Mouse (Mus musculus): ENCODE results near the gene Clcn3. TPM values are rescaled to one million over a fixed set of nuclear protein-coding genes. Genes with fewer than 3 reads are reported as not detected.

Gene Clcn3
- polyA plus RNA-seq, 1 experiment from 2014 or later, result 22.1 TPM

GRCm38 (mm10) chr8:60965306-60965705, 17.8 kb downstream of the Clcn3 start:
- no peaks in the 10 kb centered on the region for H3K36me3 ChIP-seq (ENCODE audit: control insufficient read depth, insufficient read depth, low read length)
- 33% methylated on average over 6 of the region's 6 CpGs for WGBS
- H3K27me3 ChIP-seq (ENCODE audit: control insufficient read depth, insufficient read depth, low read length), result no peaks in the 10 kb centered on the region
- H3K4me2 ChIP-seq (ENCODE audit: low read length), result peak overlapping the region; percentile 24
- H3K9ac ChIP-seq (ENCODE audit: low read length), result no peak overlapping the region
- ATAC-seq (ENCODE audit: insufficient number of reproducible peaks, insufficient read depth, low FRiP score, low read depth), result no peak
- H3K27ac ChIP-seq (replicated peaks in 1 of 2; ENCODE audit: control insufficient read depth in 1 of 2, insufficient read depth in 1 of 2, low read depth in 2 of 2, low read length in 2 of 2), result peak overlapping the region in 1 of 2 experiments; percentile 20; a peak in 1 of 4 replicates
- H3K4me3 ChIP-seq (ENCODE audit: control insufficient read depth in 1 of 2, insufficient read depth in 1 of 2, low read depth in 1 of 2, low read length in 2 of 2), result no peak overlapping the region
- no peaks in the 10 kb centered on the region for H3K9me3 ChIP-seq (ENCODE audit: control insufficient read depth, low read length)
- peaks cover 3 to 24% of the 10 kb centered on the region in 2 experiments for H3K4me1 ChIP-seq (ENCODE audit: control insufficient read depth in 2 of 2, insufficient read depth in 2 of 2, low read length in 2 of 2)

DNA sequence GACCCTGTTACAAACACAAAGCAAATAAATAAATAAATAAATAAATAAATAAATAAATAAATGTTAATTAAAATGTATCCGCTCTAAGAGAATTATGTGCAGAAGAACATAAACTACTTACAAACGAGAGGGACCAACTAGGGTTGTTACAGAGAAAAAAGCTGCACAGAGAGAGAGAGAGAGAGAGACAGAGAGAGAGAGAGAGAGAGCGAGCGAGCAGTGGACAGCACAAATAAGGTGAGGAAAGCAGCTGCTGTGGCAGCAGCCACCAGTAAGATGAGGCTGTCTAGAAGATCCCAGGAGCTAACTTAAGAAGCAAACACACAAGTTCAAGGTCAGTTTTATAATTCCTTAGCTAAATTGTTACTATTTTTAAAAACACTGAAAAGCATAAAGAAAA, 18.6 kb downstream of the Clcn3 start:
- 68% methylated on average over 4 of the region's 4 CpGs for WGBS
- no peak for ATAC-seq (ENCODE audit: insufficient number of reproducible peaks, insufficient read depth, low FRiP score, low read depth)

DNA sequence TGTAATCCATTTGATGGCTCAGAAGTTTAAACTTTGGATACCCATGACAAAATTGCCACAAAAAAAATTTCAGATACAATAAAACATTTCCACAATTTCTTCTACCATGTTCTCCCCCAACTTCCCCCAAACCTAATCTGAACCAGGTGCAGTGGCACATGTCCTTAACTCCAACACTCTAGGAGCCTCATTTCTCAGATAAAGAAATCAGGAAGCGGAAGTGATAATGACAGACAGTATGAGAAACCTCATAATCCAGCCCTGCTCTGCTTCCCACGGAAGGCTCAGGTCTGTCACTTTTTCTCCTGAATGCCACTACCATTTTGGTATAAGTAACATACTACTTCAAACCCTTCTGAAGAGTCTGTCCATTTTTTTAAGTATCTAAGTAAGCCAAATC, 19.2 kb downstream of the Clcn3 start:
- H3K36me3 ChIP-seq (ENCODE audit: control insufficient read depth, insufficient read depth, low read length), result no peaks in the 10 kb centered on the region
- no peaks in the 10 kb centered on the region for H3K27me3 ChIP-seq (ENCODE audit: control insufficient read depth, insufficient read depth, low read length)
- WGBS, result 53% methylated on average over 2 of the region's 2 CpGs
- H3K27ac ChIP-seq (replicated peaks in 1 of 2; ENCODE audit: control insufficient read depth in 1 of 2, insufficient read depth in 1 of 2, low read depth in 2 of 2, low read length in 2 of 2), result no peak overlapping the region
- H3K4me1 ChIP-seq (ENCODE audit: control insufficient read depth in 2 of 2, insufficient read depth in 2 of 2, low read length in 2 of 2), result peaks cover 3 to 19% of the 10 kb centered on the region in 2 experiments
- no peak overlapping the region for H3K4me2 ChIP-seq (ENCODE audit: low read length)
- no peak overlapping the region for H3K9ac ChIP-seq (ENCODE audit: low read length)
- ATAC-seq (ENCODE audit: insufficient number of reproducible peaks, insufficient read depth, low FRiP score, low read depth), result no peak
- no peaks in the 10 kb centered on the region for H3K9me3 ChIP-seq (ENCODE audit: control insufficient read depth, low read length)
- H3K4me3 ChIP-seq (ENCODE audit: control insufficient read depth in 1 of 2, insufficient read depth in 1 of 2, low read depth in 1 of 2, low read length in 2 of 2), result no peak overlapping the region

More for the DNA sequence above, 18.6 kb downstream of the Clcn3 start:
- Histone ChIP-seq H3K4me1 (ENCODE audit: control insufficient read depth in 2 of 2, insufficient read depth in 2 of 2, low read length in 2 of 2) (peaks cover 3 to 24% of the 10 kb centered on the region in 2 experiments), H3K9ac (ENCODE audit: low read length) (no peak overlapping the region), H3K27me3 (ENCODE audit: control insufficient read depth, insufficient read depth, low read length) (no peaks in the 10 kb centered on the region), H3K9me3 (ENCODE audit: control insufficient read depth, low read length) (no peaks in the 10 kb centered on the region), H3K4me3 (ENCODE audit: control insufficient read depth in 1 of 2, insufficient read depth in 1 of 2, low read depth in 1 of 2, low read length in 2 of 2) (no peak overlapping the region), H3K27ac (replicated peaks in 1 of 2; ENCODE audit: control insufficient read depth in 1 of 2, insufficient read depth in 1 of 2, low read depth in 2 of 2, low read length in 2 of 2) (no peak overlapping the region), H3K36me3 (ENCODE audit: control insufficient read depth, insufficient read depth, low read length) (no peaks in the 10 kb centered on the region), H3K4me2 (ENCODE audit: low read length) (no peak overlapping the region)

DNA sequence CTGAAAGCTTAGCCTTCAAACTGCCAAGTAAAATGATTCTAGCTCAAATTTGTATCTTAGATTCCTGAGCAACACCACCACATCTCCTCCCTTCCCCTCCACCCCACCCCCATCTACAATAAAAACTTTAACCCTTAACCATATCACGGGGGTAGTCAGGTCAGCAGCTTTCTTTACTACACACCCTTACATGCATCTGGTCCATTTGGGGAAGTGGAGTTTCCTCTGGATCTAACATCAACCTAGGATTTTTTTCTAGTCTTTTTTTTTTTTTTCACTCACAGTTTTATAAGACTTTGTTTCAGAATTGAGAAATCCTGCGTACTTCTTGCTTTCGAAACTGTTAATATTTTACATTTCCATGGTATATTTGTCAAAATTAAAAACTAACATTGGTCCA, 20.3 kb downstream of the Clcn3 start:
- no peak overlapping the region for H3K4me3 ChIP-seq (ENCODE audit: control insufficient read depth in 1 of 2, insufficient read depth in 1 of 2, low read depth in 1 of 2, low read length in 2 of 2)
- no peaks in the 10 kb centered on the region for H3K9me3 ChIP-seq (ENCODE audit: control insufficient read depth, low read length)
- H3K9ac ChIP-seq (ENCODE audit: low read length), result no peak overlapping the region
- no peaks in the 10 kb centered on the region for H3K36me3 ChIP-seq (ENCODE audit: control insufficient read depth, insufficient read depth, low read length)
- H3K4me1 ChIP-seq (ENCODE audit: control insufficient read depth in 2 of 2, insufficient read depth in 2 of 2, low read length in 2 of 2), result peaks cover 3 to 18% of the 10 kb centered on the region in 2 experiments
- no peaks in the 10 kb centered on the region for H3K27me3 ChIP-seq (ENCODE audit: control insufficient read depth, insufficient read depth, low read length)
- H3K4me2 ChIP-seq (ENCODE audit: low read length), result no peak overlapping the region
- ATAC-seq (ENCODE audit: insufficient number of reproducible peaks, insufficient read depth, low FRiP score, low read depth), result no peak
- 90% methylated on average over 3 of the region's 3 CpGs for WGBS
- no peak overlapping the region for H3K27ac ChIP-seq (replicated peaks in 1 of 2; ENCODE audit: control insufficient read depth in 1 of 2, insufficient read depth in 1 of 2, low read depth in 2 of 2, low read length in 2 of 2)

- WGBS, result 84% methylated on average over 7 of the region's 7 CpGs
- ATAC-seq (ENCODE audit: insufficient number of reproducible peaks, insufficient read depth, low FRiP score, low read depth), result no peak
- no peak overlapping the region for H3K27ac ChIP-seq (replicated peaks in 1 of 2; ENCODE audit: control insufficient read depth in 1 of 2, insufficient read depth in 1 of 2, low read depth in 2 of 2, low read length in 2 of 2)
- H3K4me2 ChIP-seq (ENCODE audit: low read length), result no peak overlapping the region
- H3K27me3 ChIP-seq (ENCODE audit: control insufficient read depth, insufficient read depth, low read length), result no peaks in the 10 kb centered on the region
- no peaks in the 10 kb centered on the region for H3K36me3 ChIP-seq (ENCODE audit: control insufficient read depth, insufficient read depth, low read length)
- no peaks in the 10 kb centered on the region for H3K9me3 ChIP-seq (ENCODE audit: control insufficient read depth, low read length)
- H3K9ac ChIP-seq (ENCODE audit: low read length), result no peak overlapping the region
- no peak overlapping the region for H3K4me3 ChIP-seq (ENCODE audit: control insufficient read depth in 1 of 2, insufficient read depth in 1 of 2, low read depth in 1 of 2, low read length in 2 of 2)
- peaks cover 0 to 14% of the 10 kb centered on the region in 2 experiments; a peak in 2 of 4 replicates for H3K4me1 ChIP-seq (ENCODE audit: control insufficient read depth in 2 of 2, insufficient read depth in 2 of 2, low read length in 2 of 2)
These were observed 26.3 kb downstream of the Clcn3 start for GRCm38 (mm10) chr8:60956847-60957246.

DNA sequence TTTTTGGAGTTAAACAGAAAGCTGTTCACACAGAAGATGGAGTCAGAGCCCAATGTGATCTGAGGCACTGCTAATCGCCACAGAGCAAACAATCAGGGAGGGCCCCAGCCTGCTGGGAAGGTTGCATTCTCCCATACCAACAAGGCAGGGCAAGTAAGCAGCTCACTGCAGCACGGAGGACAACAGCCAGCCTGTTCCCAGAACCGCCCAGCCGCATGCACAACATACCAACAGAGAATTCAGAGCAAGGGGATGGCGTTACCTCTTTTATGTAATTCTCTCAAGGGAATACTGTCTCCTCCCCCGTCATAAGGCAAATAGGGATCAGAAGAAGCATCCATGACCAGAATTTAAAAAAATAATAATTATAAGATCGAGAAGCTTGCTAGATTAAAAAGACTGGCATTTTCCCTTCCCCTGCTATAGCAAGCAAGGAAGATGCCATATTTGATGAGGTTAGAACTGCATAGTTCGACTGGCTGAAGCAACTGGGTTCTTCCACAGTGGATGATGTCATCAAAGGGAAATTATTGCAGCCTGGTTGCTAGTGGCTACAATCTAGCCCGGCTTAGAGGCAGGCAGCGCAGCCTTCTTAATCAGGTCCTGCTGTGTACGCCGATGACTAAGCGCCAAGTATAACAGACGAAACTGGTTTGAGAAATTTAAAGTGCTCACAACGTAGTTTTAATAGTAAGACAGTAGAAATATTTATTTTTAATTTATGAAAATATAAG, 28.7 kb downstream of the Clcn3 start:
- H3K27ac ChIP-seq (replicated peaks in 1 of 2; ENCODE audit: control insufficient read depth in 1 of 2, insufficient read depth in 1 of 2, low read depth in 2 of 2, low read length in 2 of 2), result peak overlapping the region; percentile 99
- ATAC-seq (ENCODE audit: insufficient number of reproducible peaks, insufficient read depth, low FRiP score, low read depth), result peak; percentile 93
- 1% methylated on average over 15 of the region's 15 CpGs for WGBS
- peak overlapping the region; percentile 76 for H3K9ac ChIP-seq (ENCODE audit: low read length)
- peaks cover 3 to 29% of the 10 kb centered on the region in 2 experiments for H3K4me1 ChIP-seq (ENCODE audit: control insufficient read depth in 2 of 2, insufficient read depth in 2 of 2, low read length in 2 of 2)
- H3K27me3 ChIP-seq (ENCODE audit: control insufficient read depth, insufficient read depth, low read length), result no peaks in the 10 kb centered on the region
- peak overlapping the region; percentile 79 for H3K4me2 ChIP-seq (ENCODE audit: low read length)
- peak overlapping the region; percentile 49 to 66 for H3K4me3 ChIP-seq (ENCODE audit: control insufficient read depth in 1 of 2, insufficient read depth in 1 of 2, low read depth in 1 of 2, low read length in 2 of 2)
- H3K36me3 ChIP-seq (ENCODE audit: control insufficient read depth, insufficient read depth, low read length), result no peaks in the 10 kb centered on the region
- no peaks in the 10 kb centered on the region for H3K9me3 ChIP-seq (ENCODE audit: control insufficient read depth, low read length)

- H3K36me3 ChIP-seq (ENCODE audit: control insufficient read depth, insufficient read depth, low read length), result no peaks in the 10 kb centered on the region
- no peak for ATAC-seq (ENCODE audit: insufficient number of reproducible peaks, insufficient read depth, low FRiP score, low read depth)
- peaks cover 3 to 32% of the 10 kb centered on the region in 2 experiments for H3K4me1 ChIP-seq (ENCODE audit: control insufficient read depth in 2 of 2, insufficient read depth in 2 of 2, low read length in 2 of 2)
- peak overlapping the region; percentile 53 for H3K4me2 ChIP-seq (ENCODE audit: low read length)
- peak overlapping the region in 1 of 2 experiments; percentile 19; a peak in 1 of 4 replicates for H3K4me3 ChIP-seq (ENCODE audit: control insufficient read depth in 1 of 2, insufficient read depth in 1 of 2, low read depth in 1 of 2, low read length in 2 of 2)
- H3K9me3 ChIP-seq (ENCODE audit: control insufficient read depth, low read length), result no peaks in the 10 kb centered on the region
- no peaks in the 10 kb centered on the region for H3K27me3 ChIP-seq (ENCODE audit: control insufficient read depth, insufficient read depth, low read length)
- H3K9ac ChIP-seq (ENCODE audit: low read length), result peak overlapping the region; percentile 56
- no peak overlapping the region for H3K27ac ChIP-seq (replicated peaks in 1 of 2; ENCODE audit: control insufficient read depth in 1 of 2, insufficient read depth in 1 of 2, low read depth in 2 of 2, low read length in 2 of 2)
- 52% methylated on average over 5 of the region's 5 CpGs for WGBS
These were observed 30.3 kb downstream of the Clcn3 start for GRCm38 (mm10) chr8:60952803-60953202.
